In the genomic region with DNA sequence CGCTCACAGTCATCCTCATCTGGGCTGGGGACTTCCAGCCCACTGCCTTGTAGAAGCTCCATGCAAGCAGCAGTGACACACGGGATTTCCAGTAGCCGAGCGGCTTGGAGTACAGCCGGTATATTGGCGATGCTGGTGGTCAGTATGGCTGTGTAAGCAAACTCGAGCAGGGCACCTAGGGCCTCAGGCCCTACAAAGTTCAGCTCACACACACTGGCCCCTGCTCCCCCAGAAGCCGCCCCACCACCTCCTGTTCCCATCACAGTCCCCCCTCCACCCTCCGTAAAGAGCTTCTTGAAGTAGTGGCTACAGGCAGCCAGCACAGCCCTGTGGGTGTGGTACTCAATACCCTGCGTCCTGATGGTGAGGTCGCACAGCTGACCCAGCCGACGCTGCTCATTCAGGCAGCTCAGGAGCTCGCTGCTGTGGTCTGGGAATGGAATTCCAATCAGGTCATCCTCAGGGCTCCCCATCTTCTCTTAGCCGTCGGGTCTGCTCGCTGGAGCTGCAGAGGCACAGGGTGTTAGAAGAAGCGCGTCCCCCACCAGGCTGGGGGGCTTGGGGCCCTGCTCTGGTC, we compare ENCODE assay signal across 17 mouse cellular contexts. TPM values are rescaled to one million over a fixed set of nuclear protein-coding genes. Genes with fewer than 3 reads are reported as not detected.
DNase-seq lines count a peak whose midpoint lies in the region; ATAC-seq and TF ChIP-seq lines count a peak whose summit lies in the region.
"Had no signal": no experiment of that assay in that cellular context is flagged by ENCODE, and none has a peak within 500 bp of the region (broad histone marks: within the 10 kb centered on the region; RNA-seq: fewer than 3 reads in every experiment).

No protein-coding gene starts in this region.

- 0 out of 2 replicates have a peak, but pooled peaks have one; percentile 32 for ATAC-seq in heart, embryonic 11.5 days (replicated peaks; ENCODE audit: insufficient number of reproducible peaks, low FRiP score, low TSS enrichment)
- peak; percentile 24; the same call in 1 of the 2 replicates for ATAC-seq in midbrain, embryonic 11.5 days (ENCODE audit: low FRiP score)
- peak; percentile 30; the same call in 1 of the 2 replicates for ATAC-seq in G1E (ENCODE audit: extremely low read depth, insufficient number of reproducible peaks, low FRiP score, poor library complexity, severe bottlenecking)
- no peak for ATAC-seq in liver, embryonic 14.5 days (ENCODE audit: insufficient read depth)
- ATAC-seq: forebrain, embryonic 14.5 days; intestine, embryonic 15.5 days; Patski had no signal

- no peak for TF ChIP-seq CTCF in G1E (IDR thresholded peaks at IDR 0.05; ENCODE audit: low read depth, low read length)
- no peak for TF ChIP-seq CTCF in liver, embryonic 14.5 days (IDR thresholded peaks at IDR 0.05; ENCODE audit: low read depth)

- no peak for TF ChIP-seq EP300 in liver, embryonic 14.5 days (IDR thresholded peaks at IDR 0.05; ENCODE audit: low read depth)

- H3K36me3 ChIP-seq in heart, embryonic 11.5 days (ENCODE audit: control insufficient read depth, insufficient read depth, low read length): peaks cover 3% of the 10 kb centered on the region; the same call in 1 of the 2 replicates
- H3K36me3 ChIP-seq in midbrain, embryonic 11.5 days (ENCODE audit: control insufficient read depth, insufficient read depth, low read length): no peaks in the 10 kb centered on the region
- peaks cover 39% of the 10 kb centered on the region for H3K36me3 ChIP-seq in midbrain, embryonic 10.5 days
- H3K36me3 ChIP-seq in G1E (replicated peaks): peaks cover 48% of the 10 kb centered on the region
- H3K36me3 ChIP-seq in liver, embryonic 14.5 days (replicated peaks; ENCODE audit: control insufficient read depth, insufficient read depth, low read depth): peaks cover 9% of the 10 kb centered on the region
- H3K36me3 ChIP-seq: intestine, embryonic 15.5 days had no signal

- no peak overlapping the region for H3K9ac ChIP-seq in heart, embryonic 11.5 days (ENCODE audit: low read depth, low read length)
- no peak overlapping the region for H3K9ac ChIP-seq in midbrain, embryonic 11.5 days (ENCODE audit: low read length)
- H3K9ac ChIP-seq in liver, embryonic 14.5 days (replicated peaks): no peak overlapping the region; the same call in 1 of the 2 replicates
- H3K9ac ChIP-seq: intestine, embryonic 15.5 days; lung, embryonic 14.5 days; neural tube, embryonic 13.5 days had no signal

- H3K4me2 ChIP-seq in heart, embryonic 11.5 days: no peak overlapping the region
- no peak overlapping the region for H3K4me2 ChIP-seq in midbrain, embryonic 11.5 days
- 0 out of 2 replicates have a peak overlapping the region, but pooled peaks have one; percentile 1 for H3K4me2 ChIP-seq in liver, embryonic 14.5 days (ENCODE audit: low read depth)
- H3K4me2 ChIP-seq: intestine, embryonic 15.5 days; lung, embryonic 14.5 days; neural tube, embryonic 13.5 days had no signal

- no peaks in the 10 kb centered on the region for H3K27me3 ChIP-seq in heart, embryonic 11.5 days (ENCODE audit: control insufficient read depth, insufficient read depth, low read length)
- H3K27me3 ChIP-seq in midbrain, embryonic 11.5 days (ENCODE audit: control insufficient read depth, insufficient read depth, low read length): no peaks in the 10 kb centered on the region
- H3K27me3 ChIP-seq in midbrain, embryonic 10.5 days (ENCODE audit: low read depth, poor library complexity, severe bottlenecking): no peaks in the 10 kb centered on the region
- no peaks in the 10 kb centered on the region for H3K27me3 ChIP-seq in G1E (ENCODE audit: insufficient read depth, low read length)
- no peaks in the 10 kb centered on the region for H3K27me3 ChIP-seq in liver, embryonic 14.5 days (ENCODE audit: control insufficient read depth, insufficient read depth, low read length)
- H3K27me3 ChIP-seq: intestine, embryonic 15.5 days; neural tube, embryonic 13.5 days; Patski had no signal

- no peaks in the 10 kb centered on the region for H3K9me3 ChIP-seq in heart, embryonic 11.5 days (replicated peaks; ENCODE audit: control insufficient read depth, low read length)
- H3K9me3 ChIP-seq in midbrain, embryonic 11.5 days (ENCODE audit: control insufficient read depth, low read length): no peaks in the 10 kb centered on the region
- no peaks in the 10 kb centered on the region for H3K9me3 ChIP-seq in midbrain, embryonic 10.5 days (replicated peaks)
- peaks cover 3% of the 10 kb centered on the region for H3K9me3 ChIP-seq in G1E (replicated peaks)
- H3K9me3 ChIP-seq in liver, embryonic 14.5 days (ENCODE audit: control insufficient read depth, low read length): no peaks in the 10 kb centered on the region
- H3K9me3 ChIP-seq: hindbrain, embryonic 10.5 days; intestine, embryonic 15.5 days; neural tube, embryonic 13.5 days had no signal

- 65% methylated on average over 19 of the region's 19 CpGs for WGBS in heart, embryonic 11.5 days (ENCODE audit: insufficient replicate concordance)
- 73% methylated on average over 19 of the region's 19 CpGs for WGBS in midbrain, embryonic 11.5 days
- 69% methylated on average over 19 of the region's 19 CpGs for WGBS in midbrain, embryonic 10.5 days
- 77% methylated on average over 19 of the region's 19 CpGs for WGBS in liver, embryonic 14.5 days (ENCODE audit: insufficient replicate concordance)

- H3K4me1 ChIP-seq in heart, embryonic 11.5 days (ENCODE audit: control insufficient read depth, insufficient read depth, low read length): 0 out of 2 replicates have a peak, but pooled peaks cover 9% of the 10 kb centered on the region
- H3K4me1 ChIP-seq in midbrain, embryonic 11.5 days (ENCODE audit: control insufficient read depth, insufficient read depth, low read length): no peaks in the 10 kb centered on the region
- peaks cover 10% of the 10 kb centered on the region for H3K4me1 ChIP-seq in midbrain, embryonic 10.5 days
- peaks cover 70% of the 10 kb centered on the region for H3K4me1 ChIP-seq in G1E (ENCODE audit: insufficient read depth, low read depth, low read length)
- H3K4me1 ChIP-seq in liver, embryonic 14.5 days (replicated peaks; ENCODE audit: control insufficient read depth in 2 of 2, insufficient read depth in 2 of 2, low read length in 1 of 2): peaks cover 17 to 28% of the 10 kb centered on the region in 2 experiments
- H3K4me1 ChIP-seq: intestine, embryonic 15.5 days; neural tube, embryonic 13.5 days had no signal

- H3K4me3 ChIP-seq in heart, embryonic 11.5 days (ENCODE audit: low read depth, low read length): no peak overlapping the region
- no peak overlapping the region for H3K4me3 ChIP-seq in midbrain, embryonic 11.5 days (ENCODE audit: low read depth, low read length)
- H3K4me3 ChIP-seq in midbrain, embryonic 10.5 days: no peak overlapping the region
- H3K4me3 ChIP-seq in G1E (ENCODE audit: low read depth, low read length): peak overlapping the region; percentile 66; the same call in 1 of the 2 replicates
- no peak overlapping the region for H3K4me3 ChIP-seq in liver, embryonic 14.5 days (ENCODE audit: insufficient read depth in 1 of 2, low read depth in 2 of 2, low read length in 2 of 2)
- H3K4me3 ChIP-seq: hindbrain, embryonic 10.5 days; intestine, embryonic 15.5 days; neural tube, embryonic 13.5 days had no signal

- no peak overlapping the region for H3K27ac ChIP-seq in heart, embryonic 11.5 days (ENCODE audit: low read depth, low read length)
- H3K27ac ChIP-seq in midbrain, embryonic 11.5 days (ENCODE audit: low read depth, low read length): no peak overlapping the region
- H3K27ac ChIP-seq in midbrain, embryonic 10.5 days (replicated peaks): no peak overlapping the region
- H3K27ac ChIP-seq in liver, embryonic 14.5 days: no peak overlapping the region
- H3K27ac ChIP-seq: hindbrain, embryonic 10.5 days; intestine, embryonic 15.5 days; neural tube, embryonic 13.5 days had no signal

- DNase-seq in heart, adult 8-10 months (ENCODE audit: low spot score): no peak
- DNase-seq in midbrain, embryonic 11.5 days (ENCODE audit: low spot score, missing footprints): no peak
- DNase-seq in midbrain, embryonic 10.5 days (ENCODE audit: low spot score): no peak
- no peak for DNase-seq in G1E (ENCODE audit: low spot score)
- no peak for DNase-seq in liver, embryonic 14.5 days (ENCODE audit: low read depth in 3 of 3, low spot score in 3 of 3)
- no peak for DNase-seq in cerebellum, postnatal 4 days (ENCODE audit: low spot score in 2 of 2)
- DNase-seq: cerebellum, adult 11 months; cerebellum, postnatal 36 days; kidney, postnatal 36 days; lung, embryonic 14.5 days; right cerebral cortex, postnatal 4 days had no signal

RNA-seq across cellular contexts. Expression of a gene that starts 11.2 kb away (rescaled TPM):
- 23.1 and 23.5 TPM in 2 replicates for polyA plus RNA-seq in heart, embryonic 11.5 days (2014; fragmentation: Nextera tagmentation; extraction: Ambion mirVana)
- 10 to 100 TPM; 25.6 to 33.4 (median 29.0) TPM for total RNA-seq in heart, adult 8-10 months (2022)
- polyA plus RNA-seq in midbrain, embryonic 11.5 days (2014; fragmentation: Nextera tagmentation; extraction: Ambion mirVana): 35.4 and 39.8 TPM in 2 replicates
- polyA plus RNA-seq in midbrain, embryonic 10.5 days (2016; fragmentation: Nextera tagmentation; extraction: Ambion mirVana): 37.9 and 44.3 TPM in 2 replicates
- 90.6 and 101 TPM in 2 replicates for total RNA-seq in G1E (2014; fragmentation: Nextera tagmentation)
- total RNA-seq in G1E (2017): 59.1 and 68.8 TPM in 2 replicates
- 73.3 and 106 TPM in 2 replicates for polyA plus RNA-seq in G1E (2012)
- 15.4 and 20.5 TPM in 2 replicates for polyA plus RNA-seq in liver, embryonic 14.5 days (2012; rRNA removed)
- 20.0 and 25.0 TPM in 2 replicates for polyA plus RNA-seq in liver, embryonic 14.5 days (2014; fragmentation: Nextera tagmentation; extraction: Ambion mirVana)
